Mouse (Mus musculus): ENCODE data around the gene Ift74. TPM values are rescaled to one million over a fixed set of nuclear protein-coding genes. Genes with fewer than 3 reads are reported as not detected.
A peak's percentile ranks its signal among the peaks of the same experiment; 100 is the strongest.

The Ift74 gene
- polyA plus RNA-seq, 1 experiment from 2014 or later: 4.2 TPM

DNA sequence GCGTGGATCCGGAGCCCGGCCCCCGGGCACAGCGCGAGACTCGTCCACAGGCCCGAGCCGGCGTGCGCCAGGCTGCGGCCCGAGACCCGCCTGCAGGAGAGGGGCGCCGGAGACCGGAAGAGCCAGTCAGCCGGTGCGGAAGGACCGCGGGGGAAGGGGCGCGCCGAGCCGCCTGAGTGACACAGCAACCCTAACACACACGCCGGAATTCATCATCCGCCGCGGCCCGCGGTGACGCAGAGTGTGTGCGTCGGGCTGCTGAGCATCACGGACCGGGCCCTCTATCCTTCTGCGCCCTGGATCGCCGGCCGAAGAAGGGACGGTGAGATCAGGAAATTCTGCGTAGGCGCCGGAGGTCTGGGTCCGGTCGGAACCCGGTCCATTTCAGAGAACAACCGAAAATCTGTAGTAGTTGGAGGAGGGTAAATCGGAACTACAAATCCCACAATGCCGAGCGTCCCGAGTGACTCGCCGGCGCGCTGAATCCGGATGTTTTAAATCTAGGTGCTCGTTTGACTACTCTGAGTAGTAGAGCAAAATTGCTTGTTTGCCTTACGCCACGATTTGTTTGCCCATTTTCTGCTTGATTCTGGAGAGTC, 11.2 kb upstream of the Ift74 start, which contains the start of gene Plaa:
Plaa (minus strand) TSS at position 214 of the 599 bp plus-strand sequence.
- under 1% methylated on average over 48 of the region's 61 CpGs for WGBS (ENCODE audit: insufficient replicate concordance)
- Histone ChIP-seq H3K4me2 (ENCODE audit: low read depth, low read length) (peak within 1 kb of the TSS; percentile 93), H3K27ac (ENCODE audit: low read depth) (peak within 1 kb of the TSS; percentile 96), H3K9me3 (ENCODE audit: low read length) (no peaks in the 10 kb centered on the region), H3K9ac (replicated peaks) (peak within 1 kb of the TSS; percentile 97), H3K27me3 (ENCODE audit: insufficient read depth, low read length) (no peaks in the 10 kb centered on the region), H3K4me1 (ENCODE audit: insufficient read depth) (peaks cover 6% of the 10 kb centered on the region), H3K36me3 (replicated peaks; ENCODE audit: insufficient read depth, low read length) (no peaks in the 10 kb centered on the region), H3K4me3 (ENCODE audit: low read depth, low read length) (peak within 1 kb of the TSS; percentile 100)
- ATAC-seq (peak; percentile 99), DNase-seq (peak; percentile 92)
- no peak for TF ChIP-seq CTCF (IDR thresholded peaks at IDR 0.05; ENCODE audit: low read depth)

- H3K9ac ChIP-seq (replicated peaks): no peak overlapping the region
- ATAC-seq (no peak), DNase-seq (no peak)
- H3K36me3 ChIP-seq (replicated peaks; ENCODE audit: insufficient read depth, low read length): no peaks in the 10 kb centered on the region
- H3K4me3 ChIP-seq (ENCODE audit: low read depth, low read length): no peak overlapping the region
- H3K9me3 ChIP-seq (ENCODE audit: low read length): no peaks in the 10 kb centered on the region
- H3K27me3 ChIP-seq (ENCODE audit: insufficient read depth, low read length): no peaks in the 10 kb centered on the region
- no peak for TF ChIP-seq EP300 (IDR thresholded peaks at IDR 0.05; ENCODE audit: low read depth)
- no peak for TF ChIP-seq CTCF (IDR thresholded peaks at IDR 0.05; ENCODE audit: low read depth)
- WGBS (ENCODE audit: insufficient replicate concordance): 73% methylated on average over 2 of the region's 2 CpGs
- no peak overlapping the region for H3K4me2 ChIP-seq (ENCODE audit: low read depth, low read length)
- no peak overlapping the region for H3K27ac ChIP-seq (ENCODE audit: low read depth)
- H3K4me1 ChIP-seq (ENCODE audit: insufficient read depth): peaks cover 6% of the 10 kb centered on the region
Observed at GRCm38 (mm10) chr4:94604452-94605019, 9.8 kb upstream of the Ift74 start.

GRCm38 (mm10) chr4:94605591-94605990, 8.7 kb upstream of the Ift74 start:
- no peaks in the 10 kb centered on the region for H3K36me3 ChIP-seq (replicated peaks; ENCODE audit: insufficient read depth, low read length)
- TF ChIP-seq CTCF (IDR thresholded peaks at IDR 0.05; ENCODE audit: low read depth) (no peak), EP300 (IDR thresholded peaks at IDR 0.05; ENCODE audit: low read depth) (no peak)
- H3K27ac ChIP-seq (ENCODE audit: low read depth): no peak overlapping the region
- H3K27me3 ChIP-seq (ENCODE audit: insufficient read depth, low read length): no peaks in the 10 kb centered on the region
- ATAC-seq (no peak), DNase-seq (no peak)
- WGBS (ENCODE audit: insufficient replicate concordance): 79% methylated on average over 2 of the region's 2 CpGs
- H3K4me3 ChIP-seq (ENCODE audit: low read depth, low read length): no peak overlapping the region
- no peak overlapping the region for H3K9ac ChIP-seq (replicated peaks)
- H3K9me3 ChIP-seq (ENCODE audit: low read length): no peaks in the 10 kb centered on the region
- peaks cover 6% of the 10 kb centered on the region for H3K4me1 ChIP-seq (ENCODE audit: insufficient read depth)
- no peak overlapping the region for H3K4me2 ChIP-seq (ENCODE audit: low read depth, low read length)

GRCm38 (mm10) chr4:94610339-94610738, 4.0 kb upstream of the Ift74 start:
- Histone ChIP-seq H3K4me3 (ENCODE audit: low read depth, low read length) (no peak overlapping the region), H3K4me2 (ENCODE audit: low read depth, low read length) (no peak overlapping the region), H3K9ac (replicated peaks) (no peak overlapping the region), H3K9me3 (ENCODE audit: low read length) (no peaks in the 10 kb centered on the region), H3K36me3 (replicated peaks; ENCODE audit: insufficient read depth, low read length) (no peaks in the 10 kb centered on the region), H3K4me1 (ENCODE audit: insufficient read depth) (peaks cover 9% of the 10 kb centered on the region), H3K27ac (ENCODE audit: low read depth) (no peak overlapping the region), H3K27me3 (ENCODE audit: insufficient read depth, low read length) (no peaks in the 10 kb centered on the region)
- DNase-seq (no peak), ATAC-seq (no peak)
- WGBS (ENCODE audit: insufficient replicate concordance): 47% methylated on average over 3 of the region's 3 CpGs
- TF ChIP-seq EP300 (IDR thresholded peaks at IDR 0.05; ENCODE audit: low read depth) (no peak), CTCF (IDR thresholded peaks at IDR 0.05; ENCODE audit: low read depth) (no peak)

- no peaks in the 10 kb centered on the region for H3K9me3 ChIP-seq (ENCODE audit: low read length)
- TF ChIP-seq EP300 (IDR thresholded peaks at IDR 0.05; ENCODE audit: low read depth) (no peak), CTCF (IDR thresholded peaks at IDR 0.05; ENCODE audit: low read depth) (no peak)
- no peaks in the 10 kb centered on the region for H3K27me3 ChIP-seq (ENCODE audit: insufficient read depth, low read length)
- peak overlapping the region; percentile 79 for H3K9ac ChIP-seq (replicated peaks)
- ATAC-seq: peak; percentile 56; the same call in 1 of the 2 replicates
- no peaks in the 10 kb centered on the region for H3K36me3 ChIP-seq (replicated peaks; ENCODE audit: insufficient read depth, low read length)
- H3K27ac ChIP-seq (ENCODE audit: low read depth): peak overlapping the region; percentile 52; the same call in 1 of the 2 replicates
- no peak for DNase-seq
- H3K4me1 ChIP-seq (ENCODE audit: insufficient read depth): peaks cover 9% of the 10 kb centered on the region
- peak overlapping the region; percentile 96 for H3K4me2 ChIP-seq (ENCODE audit: low read depth, low read length)
- WGBS (ENCODE audit: insufficient replicate concordance): under 1% methylated on average over 18 of the region's 18 CpGs
- H3K4me3 ChIP-seq (ENCODE audit: low read depth, low read length): peak overlapping the region; percentile 61
Observed at GRCm38 (mm10) chr4:94614627-94615006, 326 bp downstream of the Ift74 start.

DNA sequence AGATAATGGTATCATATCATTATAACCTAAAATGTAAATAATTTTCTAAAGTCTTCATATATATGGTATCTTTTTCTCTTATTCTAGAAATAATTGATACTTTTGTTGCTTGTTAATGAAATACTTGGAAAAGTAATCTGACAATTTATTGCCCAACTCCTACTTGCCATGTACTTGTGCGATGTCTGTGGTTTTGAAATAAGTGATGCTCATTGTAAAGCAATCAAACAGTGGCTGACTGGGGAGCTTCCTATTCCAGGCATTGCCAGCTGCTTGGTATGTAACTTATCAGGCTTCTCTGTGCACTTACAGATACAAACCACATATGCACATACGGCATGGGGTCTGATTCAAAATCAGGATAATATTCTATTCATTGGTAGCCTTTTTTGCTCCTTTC, 5.8 kb downstream of the Ift74 start:
- H3K36me3 ChIP-seq (replicated peaks; ENCODE audit: insufficient read depth, low read length): no peaks in the 10 kb centered on the region
- no peak overlapping the region for H3K27ac ChIP-seq (ENCODE audit: low read depth)
- 66% methylated on average over 2 of the region's 2 CpGs for WGBS (ENCODE audit: insufficient replicate concordance)
- H3K9ac ChIP-seq (replicated peaks): no peak overlapping the region
- TF ChIP-seq CTCF (IDR thresholded peaks at IDR 0.05; ENCODE audit: low read depth): no peak
- no peak overlapping the region for H3K4me2 ChIP-seq (ENCODE audit: low read depth, low read length)
- ATAC-seq: no peak
- no peaks in the 10 kb centered on the region for H3K27me3 ChIP-seq (ENCODE audit: insufficient read depth, low read length)
- no peak overlapping the region for H3K4me3 ChIP-seq (ENCODE audit: low read depth, low read length)
- no peaks in the 10 kb centered on the region for H3K4me1 ChIP-seq (ENCODE audit: insufficient read depth)
- no peaks in the 10 kb centered on the region for H3K9me3 ChIP-seq (ENCODE audit: low read length)
- no peak for DNase-seq

Measured in liver, postnatal 0 days (tissue).